Mouse (Mus musculus) heart, adult 2 months (tissue): Measurements from ENCODE around the gene Rtl10. TPM values are rescaled to one million over a fixed set of nuclear protein-coding genes. Genes with fewer than 3 reads are reported as not detected.

Source experiments
- DNase-seq, 2 experiments: peaks; one replicate each; pipeline ENCODE4 v3.0.0; 2021
- H3K27ac ChIP-seq: fragments of 200-600 bp; 2 replicates; pipeline ENCODE4 v1.8.1; 2022
- H3K27me3 ChIP-seq: fragments of 200-500 bp; 2 replicates; pipeline ENCODE4 v1.6.1; 2012; ENCODE audit warnings: mild to moderate bottlenecking, low read length, inconsistent platforms, mixed read lengths; ENCODE audit not compliant: control insufficient read depth, insufficient read depth
- H3K36me3 ChIP-seq: fragments of 200-500 bp; 2 replicates; pipeline ENCODE4 v1.6.1; 2012; ENCODE audit warnings: low read length, inconsistent platforms; ENCODE audit not compliant: control insufficient read depth, insufficient read depth
- H3K4me1 ChIP-seq: fragments of 200-500 bp; 2 replicates; pipeline ENCODE4 v1.6.1; 2011; ENCODE audit warnings: low read length; ENCODE audit not compliant: control insufficient read depth, insufficient read depth
- H3K4me3 ChIP-seq: fragments of 200-600 bp; 2 replicates; pipeline ENCODE4 v1.8.1; 2022
- H3K79me2 ChIP-seq: fragments of 200-500 bp; replicated peaks from 2 replicates; pipeline ENCODE4 v1.6.1; 2012; ENCODE audit warnings: mild to moderate bottlenecking, inconsistent platforms, low read length, moderate library complexity, mixed read lengths; ENCODE audit not compliant: control insufficient read depth, insufficient read depth
- H3K9ac ChIP-seq: fragments of 200-500 bp; 2 replicates; pipeline ENCODE4 v1.6.1; 2012; ENCODE audit warnings: low read depth, mild to moderate bottlenecking, control low read depth, inconsistent platforms, low read length, mixed read lengths
- CTCF ChIP-seq: fragments of 200-600 bp; IDR thresholded peaks from 2 replicates; pipeline ENCODE4 v1.8.1; 2022; ENCODE audit warnings: antibody characterized with exemption, mild to moderate bottlenecking, moderate library complexity
- EP300 ChIP-seq: fragments of 200-500 bp; IDR thresholded peaks from 2 replicates; pipeline ENCODE4 v1.6.1; 2011; ENCODE audit warnings: low read depth, low read length, control low read depth; ENCODE audit not compliant: insufficient read depth
- POLR2A ChIP-seq: fragments of 200-500 bp; IDR thresholded peaks from 2 replicates; pipeline ENCODE4 v1.6.1; 2011; ENCODE audit warnings: mild to moderate bottlenecking, low read depth, low read length, control low read depth; ENCODE audit not compliant: insufficient read depth
- WGBS: fragments of 180-500 bp; shearing (Covaris S2); methylation state at CpG from one replicate; pipeline ENCODE4 v1.1.7; 2018; 5-methylcytosine and 5-hydroxymethylcytosine counted together
- intact Hi-C: fragments of 180-260 bp; cut with DNase I; formaldehyde crosslinking; loops from one replicate; pipeline ENCODE4 v1.15.1; 2025
- polyA plus RNA-seq: library from polyadenylated mRNA; depleted of rRNA; stranded (reverse); fragments of >200 nt; gene quantifications from 2 replicates; pipeline ENCODE4 v1.2.3, GENCODE M21; 2012
- total RNA-seq, 2 experiments: library from RNA; stranded (reverse); gene quantifications; 2 replicates each; pipeline ENCODE4 v1.2.3; 2021

The Rtl10 gene
- total and polyA plus RNA-seq, 3 experiments, result 3.4 to 3.9 (median 3.4) TPM

DNA sequence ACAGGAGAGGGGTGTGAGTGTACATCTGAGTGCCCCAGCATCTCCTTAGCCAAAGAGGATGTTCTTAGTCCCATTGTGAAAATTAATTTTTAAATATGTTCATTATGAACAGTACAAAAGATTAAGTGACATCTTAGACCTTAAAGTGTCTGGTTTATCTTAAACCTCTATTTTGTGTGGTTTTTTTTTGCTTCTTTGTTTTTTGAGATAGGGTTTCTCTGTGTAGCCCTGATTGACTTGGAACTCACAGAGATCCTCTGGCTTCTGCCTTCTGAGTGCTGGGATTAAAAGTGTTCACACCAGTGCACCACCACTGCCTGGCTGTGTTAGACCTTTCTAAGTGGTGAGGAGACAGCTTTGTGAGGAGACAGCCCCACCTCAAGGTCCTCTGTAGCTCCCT is 40.0 kb upstream of the Rtl10 start:
- H3K27me3 ChIP-seq, result no peaks in the 10 kb centered on the region
- no peak overlapping the region for H3K27ac ChIP-seq
- no peaks in the 10 kb centered on the region for H3K36me3 ChIP-seq
- TF ChIP-seq POLR2A (no peak), EP300 (no peak), CTCF (no peak)
- intact Hi-C loops, result no loop called here
- peaks cover 18% of the 10 kb centered on the region for H3K4me1 ChIP-seq
- no peak overlapping the region for H3K4me3 ChIP-seq
- no peak for DNase-seq
- H3K79me2 ChIP-seq, result no peaks in the 10 kb centered on the region
- no peak overlapping the region for H3K9ac ChIP-seq

DNA sequence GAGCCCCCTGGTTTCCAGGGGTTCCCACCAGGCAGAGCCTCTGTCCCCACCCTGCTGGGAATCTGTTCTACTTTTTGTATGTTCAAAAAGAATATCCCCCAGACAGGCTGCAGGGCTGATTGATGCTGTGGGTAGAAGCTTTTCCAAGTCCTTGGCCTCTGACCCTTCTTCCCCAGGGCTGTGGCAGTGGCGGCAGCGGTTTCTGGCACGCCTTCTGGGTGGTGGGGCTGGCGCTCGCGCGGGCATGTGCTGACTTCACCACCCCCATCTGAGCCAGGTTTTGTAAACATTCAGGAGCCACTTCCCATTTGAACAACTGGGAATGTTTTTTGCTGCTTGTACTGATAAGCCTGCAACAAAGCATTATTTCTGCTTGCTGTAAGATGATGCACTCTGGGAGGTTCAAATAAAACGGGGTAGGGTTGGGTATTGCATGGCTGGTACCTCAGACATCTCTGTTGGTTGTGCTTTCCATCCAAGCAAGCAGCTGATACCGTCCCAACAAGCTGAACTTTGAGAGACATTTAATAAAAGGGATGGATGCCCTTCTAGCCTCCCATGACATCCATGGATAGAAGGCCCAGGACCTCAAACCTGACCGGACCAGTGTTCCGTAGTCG is 39.3 kb upstream of the Rtl10 start:
- H3K36me3 ChIP-seq, result no peaks in the 10 kb centered on the region
- DNase-seq, result no peak
- no peaks in the 10 kb centered on the region for H3K27me3 ChIP-seq
- no peaks in the 10 kb centered on the region for H3K79me2 ChIP-seq
- intact Hi-C loops, result no loop called here
- peaks cover 22% of the 10 kb centered on the region for H3K4me1 ChIP-seq
- H3K27ac ChIP-seq, result no peak overlapping the region; the same call in 1 of the 2 replicates
- 38% methylated on average over 12 of the region's 12 CpGs for WGBS
- peak overlapping the region; percentile 37; the same call in 1 of the 2 replicates for H3K9ac ChIP-seq
- no peak for TF ChIP-seq CTCF
- no peak overlapping the region for H3K4me3 ChIP-seq

DNA sequence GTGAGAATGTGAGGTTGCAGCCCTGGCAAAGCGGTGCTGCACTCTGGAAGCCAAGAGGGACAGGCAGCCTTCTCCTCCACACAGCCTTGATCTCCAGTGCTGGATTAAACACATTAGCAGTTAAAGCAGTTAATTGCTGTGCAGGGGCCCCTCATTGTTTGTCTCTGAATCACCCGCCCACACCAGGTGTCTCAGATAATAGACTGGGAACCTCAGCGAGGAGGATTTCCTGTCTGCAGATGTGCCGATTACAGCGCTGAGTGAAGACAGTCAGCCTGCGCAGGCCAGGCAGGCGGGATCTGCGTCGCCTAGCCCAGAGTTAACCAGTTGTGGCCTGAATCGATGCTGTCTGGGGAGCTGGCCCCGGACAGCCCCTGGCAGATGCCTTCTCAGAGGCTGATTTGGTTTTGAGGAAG is 38.7 kb upstream of the Rtl10 start:
- H3K4me3 ChIP-seq, result no peak overlapping the region
- intact Hi-C loops, result no loop called here
- H3K27ac ChIP-seq, result no peak overlapping the region; the same call in 1 of the 2 replicates
- peaks cover 26% of the 10 kb centered on the region for H3K4me1 ChIP-seq
- H3K27me3 ChIP-seq, result no peaks in the 10 kb centered on the region
- H3K9ac ChIP-seq, result peak overlapping the region; percentile 37; the same call in 1 of the 2 replicates
- no peak for TF ChIP-seq EP300
- TF ChIP-seq CTCF, result no peak
- no peak for TF ChIP-seq POLR2A
- peak; percentile 49 to 58 for DNase-seq
- H3K36me3 ChIP-seq, result no peaks in the 10 kb centered on the region
- H3K79me2 ChIP-seq, result no peaks in the 10 kb centered on the region
- 37% methylated on average over 11 of the region's 11 CpGs for WGBS

DNA sequence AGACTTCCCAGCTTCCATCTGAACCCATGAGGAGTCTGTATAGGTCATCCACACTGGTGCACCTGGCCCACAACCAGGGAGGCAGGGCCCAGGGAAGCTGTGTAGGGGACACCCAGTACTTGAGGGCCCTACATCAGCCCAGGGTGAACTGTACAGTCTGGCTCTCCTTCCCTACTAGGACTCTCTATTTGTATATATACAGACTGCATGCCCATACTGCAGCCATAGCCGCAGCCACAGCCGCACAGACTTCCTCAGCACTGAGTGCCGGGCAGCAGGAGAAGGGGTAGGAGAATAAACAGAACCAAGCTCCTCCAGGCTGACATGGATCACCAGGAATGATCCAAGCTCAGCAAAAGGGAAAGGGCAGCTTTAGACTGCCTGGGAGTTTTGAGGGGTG is 37.9 kb upstream of the Rtl10 start:
- Histone ChIP-seq H3K4me3 (no peak overlapping the region), H3K9ac (no peak overlapping the region), H3K79me2 (no peaks in the 10 kb centered on the region), H3K27me3 (no peaks in the 10 kb centered on the region), H3K4me1 (peaks cover 26% of the 10 kb centered on the region), H3K36me3 (no peaks in the 10 kb centered on the region), H3K27ac (no peak overlapping the region)
- 98% methylated on average over 3 of the region's 3 CpGs for WGBS
- DNase-seq, result no peak
- TF ChIP-seq POLR2A (no peak), EP300 (no peak), CTCF (no peak)
- intact Hi-C loops, result no loop called here

DNA sequence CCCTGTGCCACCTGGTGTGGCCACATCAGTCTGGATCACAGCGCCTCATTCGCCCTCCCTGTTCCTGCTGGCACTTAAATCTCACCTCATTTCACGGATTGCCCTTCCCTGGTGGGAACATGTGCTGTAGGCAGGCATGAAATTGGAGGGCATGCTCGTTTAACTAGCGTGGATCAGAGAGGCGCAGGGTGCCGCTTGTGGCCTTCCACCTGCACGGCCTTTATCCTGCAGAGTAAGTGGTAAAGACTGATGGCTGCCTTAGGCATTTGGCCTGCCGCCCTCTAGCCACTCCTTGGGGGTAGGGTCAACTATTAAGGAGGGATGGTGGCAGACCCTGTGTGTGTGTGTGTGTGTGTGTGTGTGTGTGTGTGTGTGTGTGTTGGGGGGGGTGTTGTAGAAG is 36.7 kb upstream of the Rtl10 start:
- TF ChIP-seq EP300 (no peak), CTCF (no peak), POLR2A (no peak)
- Histone ChIP-seq H3K4me1 (peaks cover 26% of the 10 kb centered on the region), H3K9ac (no peak overlapping the region), H3K36me3 (no peaks in the 10 kb centered on the region), H3K79me2 (no peaks in the 10 kb centered on the region), H3K4me3 (no peak overlapping the region), H3K27me3 (no peaks in the 10 kb centered on the region), H3K27ac (no peak overlapping the region)
- no peak for DNase-seq
- intact Hi-C loops, result no loop called here
- WGBS, result 92% methylated on average over 9 of the region's 9 CpGs

DNA sequence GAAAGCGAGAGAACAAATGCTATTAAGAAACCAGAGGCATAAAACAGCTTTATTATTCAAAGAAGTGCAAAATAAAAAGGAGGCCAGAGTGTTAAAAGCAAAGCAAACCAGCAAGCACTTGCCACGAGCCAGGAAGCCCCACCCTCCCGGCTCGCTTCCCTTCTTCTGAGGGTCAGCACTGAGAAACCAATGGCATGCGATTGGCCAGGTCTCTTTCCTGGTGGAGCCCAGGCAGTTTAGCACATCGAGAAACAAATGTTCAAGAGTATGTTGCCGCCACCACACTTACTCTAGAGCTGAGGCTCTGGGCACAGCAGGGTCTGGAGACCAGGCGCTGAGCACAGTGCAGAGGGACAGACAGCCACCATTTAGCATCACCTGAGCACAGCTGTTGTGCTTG is 36.1 kb upstream of the Rtl10 start:
- Histone ChIP-seq H3K4me1 (peaks cover 26% of the 10 kb centered on the region), H3K79me2 (no peaks in the 10 kb centered on the region), H3K36me3 (no peaks in the 10 kb centered on the region), H3K27ac (peak overlapping the region; percentile 20; the same call in 1 of the 2 replicates), H3K9ac (no peak overlapping the region), H3K4me3 (no peak overlapping the region), H3K27me3 (no peaks in the 10 kb centered on the region)
- TF ChIP-seq POLR2A (no peak), EP300 (no peak), CTCF (no peak)
- intact Hi-C loops, result no loop called here
- DNase-seq, result peak; percentile 41 to 48
- 54% methylated on average over 8 of the region's 8 CpGs for WGBS
